Mouse (Mus musculus) megakaryocyte progenitor cell, adult 5-6 weeks (primary cell): ENCODE measurements at regions not wholly inside any gene's neighbourhood (a gene's known extent, or its start where the extent isn't known, plus 50 kb on each side); places are given as distances from the start of the nearest gene placed in this dataset.

Experiments used
- ATAC-seq: replicated peaks from 2 replicates; pipeline ENCODE4 v1.8.0; 2016; ENCODE audit warnings: mild to moderate bottlenecking, moderate TSS enrichment, inconsistent platforms; ENCODE audit not compliant: poor library complexity

GRCm38 (mm10) chr1:90396660-90397059 lies 192.9 kb downstream of the Ackr3 start:
- ATAC-seq, result no peak

- ATAC-seq, result no peak
Observed at GRCm38 (mm10) chr1:90397355-90397754, 193.6 kb downstream of the Ackr3 start.

- ATAC-seq, result no peak
Observed at GRCm38 (mm10) chr1:90398396-90398975, 194.7 kb downstream of the Ackr3 start.

GRCm38 (mm10) chr1:90403057-90403456 lies 199.3 kb downstream of the Ackr3 start:
- ATAC-seq, result no peak

GRCm38 (mm10) chr1:90404717-90405487 lies 197.9 kb upstream of the Cops8 start:
- ATAC-seq, result no peak

GRCm38 (mm10) chr1:90406663-90407062 lies 196.1 kb upstream of the Cops8 start:
- no peak for ATAC-seq

GRCm38 (mm10) chr1:90408504-90409215 lies 194.1 kb upstream of the Cops8 start:
- no peak for ATAC-seq

- no peak for ATAC-seq
Observed at GRCm38 (mm10) chr1:90409236-90409635, 193.5 kb upstream of the Cops8 start.

GRCm38 (mm10) chr1:90412511-90413045 lies 190.2 kb upstream of the Cops8 start:
- ATAC-seq, result no peak

- no peak for ATAC-seq
Observed at GRCm38 (mm10) chr1:90414751-90415150, 188.0 kb upstream of the Cops8 start.

GRCm38 (mm10) chr1:90424066-90424821 lies 178.5 kb upstream of the Cops8 start:
- ATAC-seq, result no peak

GRCm38 (mm10) chr1:90428334-90428733 lies 174.4 kb upstream of the Cops8 start:
- no peak for ATAC-seq

GRCm38 (mm10) chr1:90428774-90429173 lies 174.0 kb upstream of the Cops8 start:
- ATAC-seq, result no peak

- no peak for ATAC-seq
Observed at GRCm38 (mm10) chr1:90430480-90430879, 172.3 kb upstream of the Cops8 start.

- no peak for ATAC-seq
Observed at GRCm38 (mm10) chr1:90431783-90432182, 171.0 kb upstream of the Cops8 start.

- no peak for ATAC-seq
Observed at GRCm38 (mm10) chr1:90433911-90434310, 168.9 kb upstream of the Cops8 start.

GRCm38 (mm10) chr1:90440638-90441037 lies 162.1 kb upstream of the Cops8 start:
- no peak for ATAC-seq

- no peak for ATAC-seq
Observed at GRCm38 (mm10) chr1:90441134-90441868, 161.5 kb upstream of the Cops8 start.

- no peak for ATAC-seq
Observed at GRCm38 (mm10) chr1:90442250-90443240, 160.2 kb upstream of the Cops8 start.
